Mouse (Mus musculus): ENCODE results near the gene Maml2. TPM values are rescaled to one million over a fixed set of nuclear protein-coding genes. Genes with fewer than 3 reads are reported as not detected.

The Maml2 gene
- polyA plus RNA-seq, 1 experiment from 2014 or later = 11.6 TPM

GRCm38 (mm10) chr9:13684327-13684934 lies 386.7 kb downstream of the Maml2 start:
- no peak for ATAC-seq (ENCODE audit: insufficient number of reproducible peaks, low FRiP score)
- no peaks in the 10 kb centered on the region for H3K27me3 ChIP-seq (replicated peaks)
- no peak overlapping the region for H3K4me2 ChIP-seq
- H3K36me3 ChIP-seq = no peaks in the 10 kb centered on the region
- H3K27ac ChIP-seq (ENCODE audit: poor library complexity, severe bottlenecking) = no peak overlapping the region
- peaks cover 26% of the 10 kb centered on the region for H3K4me1 ChIP-seq (replicated peaks)
- WGBS = 88% methylated on average over 6 of the region's 6 CpGs
- no peaks in the 10 kb centered on the region for H3K9me3 ChIP-seq (replicated peaks)
- no peak overlapping the region for H3K4me3 ChIP-seq
- no peak overlapping the region for H3K9ac ChIP-seq

GRCm38 (mm10) chr9:13686977-13687659 lies 389.4 kb downstream of the Maml2 start:
- no peak overlapping the region for H3K9ac ChIP-seq
- no peak overlapping the region for H3K27ac ChIP-seq (ENCODE audit: poor library complexity, severe bottlenecking)
- H3K9me3 ChIP-seq (replicated peaks) = no peaks in the 10 kb centered on the region
- ATAC-seq (ENCODE audit: insufficient number of reproducible peaks, low FRiP score) = no peak
- no peaks in the 10 kb centered on the region for H3K27me3 ChIP-seq (replicated peaks)
- no peaks in the 10 kb centered on the region for H3K36me3 ChIP-seq
- H3K4me1 ChIP-seq (replicated peaks) = peaks cover 32% of the 10 kb centered on the region
- no peak overlapping the region for H3K4me3 ChIP-seq
- no peak overlapping the region for H3K4me2 ChIP-seq
- 82% methylated on average over 19 of the region's 19 CpGs for WGBS

DNA sequence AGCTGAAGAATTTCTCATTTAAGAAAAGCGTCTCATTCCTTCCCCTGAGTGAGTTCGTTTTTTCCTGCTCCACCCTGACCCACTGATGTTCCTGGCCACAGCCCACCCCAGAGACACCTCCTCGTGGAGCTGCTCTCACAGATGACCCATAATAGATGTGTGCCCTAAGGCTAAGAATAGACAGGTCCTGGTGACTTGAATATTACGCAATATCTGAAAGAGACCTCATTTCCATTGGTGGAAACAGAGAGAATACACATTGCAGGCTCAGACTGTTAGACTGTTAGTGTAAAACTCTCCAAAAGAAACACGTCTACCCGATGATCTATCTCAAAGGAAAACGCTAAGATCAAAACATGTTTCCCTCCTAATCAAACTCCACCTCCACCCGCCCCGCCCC lies 391.2 kb downstream of the Maml2 start:
- no peak for ATAC-seq (ENCODE audit: insufficient number of reproducible peaks, low FRiP score)
- H3K4me3 ChIP-seq = no peak overlapping the region

DNA sequence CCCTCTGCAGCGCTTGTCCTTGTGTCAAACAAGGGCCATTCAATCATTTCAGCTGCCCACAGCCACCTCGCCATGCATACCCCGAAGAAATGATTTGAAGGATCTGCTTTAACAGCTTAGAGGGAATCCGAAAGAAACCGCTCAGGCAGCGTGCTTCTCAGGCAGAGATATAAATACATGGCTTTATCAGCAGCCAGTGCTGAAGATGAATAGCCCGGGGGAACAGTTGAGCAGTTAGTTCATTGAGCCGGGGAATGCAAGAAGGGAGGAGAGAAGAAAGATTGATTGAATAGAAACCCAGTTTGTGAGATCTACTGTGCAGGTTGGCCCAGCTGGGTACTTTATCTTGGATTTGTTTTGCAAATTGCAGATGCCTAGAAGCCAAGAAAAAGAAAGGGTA lies 392.6 kb downstream of the Maml2 start:
- no peak for ATAC-seq (ENCODE audit: insufficient number of reproducible peaks, low FRiP score)
- no peaks in the 10 kb centered on the region for H3K9me3 ChIP-seq (replicated peaks)
- H3K4me1 ChIP-seq (replicated peaks) = peaks cover 48% of the 10 kb centered on the region
- H3K9ac ChIP-seq = 0 out of 2 replicates have a peak overlapping the region, but pooled peaks have one; percentile 28
- peak overlapping the region; percentile 61 for H3K4me2 ChIP-seq
- 0 out of 2 replicates have a peak overlapping the region, but pooled peaks have one; percentile 20 for H3K4me3 ChIP-seq
- H3K36me3 ChIP-seq = no peaks in the 10 kb centered on the region
- 21% methylated on average over 8 of the region's 8 CpGs for WGBS
- no peak overlapping the region; the same call in 1 of the 2 replicates for H3K27ac ChIP-seq (ENCODE audit: poor library complexity, severe bottlenecking)
- no peaks in the 10 kb centered on the region for H3K27me3 ChIP-seq (replicated peaks)

More for the DNA sequence above, 391.2 kb downstream of the Maml2 start:
- 63% methylated on average over 9 of the region's 9 CpGs for WGBS
- Histone ChIP-seq H3K4me2 (no peak overlapping the region), H3K9ac (no peak overlapping the region), H3K9me3 (replicated peaks) (no peaks in the 10 kb centered on the region), H3K27me3 (replicated peaks) (no peaks in the 10 kb centered on the region), H3K36me3 (no peaks in the 10 kb centered on the region), H3K4me1 (replicated peaks) (peaks cover 36% of the 10 kb centered on the region), H3K27ac (ENCODE audit: poor library complexity, severe bottlenecking) (no peak overlapping the region)

- Histone ChIP-seq H3K36me3 (no peaks in the 10 kb centered on the region), H3K4me3 (no peak overlapping the region), H3K4me1 (replicated peaks) (peaks cover 39% of the 10 kb centered on the region), H3K27me3 (replicated peaks) (no peaks in the 10 kb centered on the region; the same call in 1 of the 2 replicates), H3K9me3 (replicated peaks) (no peaks in the 10 kb centered on the region), H3K4me2 (no peak overlapping the region), H3K9ac (no peak overlapping the region), H3K27ac (ENCODE audit: poor library complexity, severe bottlenecking) (no peak overlapping the region)
- no peak for ATAC-seq (ENCODE audit: insufficient number of reproducible peaks, low FRiP score)
- WGBS = 68% methylated on average over 3 of the region's 3 CpGs
Measured at GRCm38 (mm10) chr9:13693693-13694284, 396.0 kb downstream of the Maml2 start.

DNA sequence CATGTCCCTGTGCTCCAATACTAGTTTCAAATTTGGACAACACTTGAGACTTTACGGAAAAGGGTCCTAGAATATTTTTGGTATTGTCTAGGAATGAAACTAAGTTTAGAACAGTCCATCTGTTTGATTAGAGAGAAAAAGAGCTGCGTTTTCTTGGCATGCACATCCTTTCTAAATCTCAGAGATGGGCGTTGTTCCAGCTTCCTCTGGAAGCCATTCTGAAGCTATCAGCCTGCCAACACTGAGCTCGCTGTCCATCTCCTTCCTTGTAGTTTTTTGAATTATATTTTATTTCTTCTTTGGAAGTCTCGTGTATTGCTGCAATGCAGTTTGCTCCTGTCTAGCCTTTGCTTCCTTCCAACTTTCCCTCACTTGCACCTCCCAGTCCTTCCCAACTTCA lies 396.5 kb downstream of the Maml2 start:
- no peaks in the 10 kb centered on the region; the same call in 1 of the 2 replicates for H3K27me3 ChIP-seq (replicated peaks)
- peaks cover 34% of the 10 kb centered on the region for H3K4me1 ChIP-seq (replicated peaks)
- H3K36me3 ChIP-seq = no peaks in the 10 kb centered on the region
- no peaks in the 10 kb centered on the region for H3K9me3 ChIP-seq (replicated peaks)
- H3K4me3 ChIP-seq = no peak overlapping the region
- H3K9ac ChIP-seq = no peak overlapping the region
- WGBS = 36% methylated on average over 5 of the region's 5 CpGs
- no peak for ATAC-seq (ENCODE audit: insufficient number of reproducible peaks, low FRiP score)
- 0 out of 2 replicates have a peak overlapping the region, but pooled peaks have one; percentile 2 for H3K4me2 ChIP-seq
- no peak overlapping the region; the same call in 1 of the 2 replicates for H3K27ac ChIP-seq (ENCODE audit: poor library complexity, severe bottlenecking)

DNA sequence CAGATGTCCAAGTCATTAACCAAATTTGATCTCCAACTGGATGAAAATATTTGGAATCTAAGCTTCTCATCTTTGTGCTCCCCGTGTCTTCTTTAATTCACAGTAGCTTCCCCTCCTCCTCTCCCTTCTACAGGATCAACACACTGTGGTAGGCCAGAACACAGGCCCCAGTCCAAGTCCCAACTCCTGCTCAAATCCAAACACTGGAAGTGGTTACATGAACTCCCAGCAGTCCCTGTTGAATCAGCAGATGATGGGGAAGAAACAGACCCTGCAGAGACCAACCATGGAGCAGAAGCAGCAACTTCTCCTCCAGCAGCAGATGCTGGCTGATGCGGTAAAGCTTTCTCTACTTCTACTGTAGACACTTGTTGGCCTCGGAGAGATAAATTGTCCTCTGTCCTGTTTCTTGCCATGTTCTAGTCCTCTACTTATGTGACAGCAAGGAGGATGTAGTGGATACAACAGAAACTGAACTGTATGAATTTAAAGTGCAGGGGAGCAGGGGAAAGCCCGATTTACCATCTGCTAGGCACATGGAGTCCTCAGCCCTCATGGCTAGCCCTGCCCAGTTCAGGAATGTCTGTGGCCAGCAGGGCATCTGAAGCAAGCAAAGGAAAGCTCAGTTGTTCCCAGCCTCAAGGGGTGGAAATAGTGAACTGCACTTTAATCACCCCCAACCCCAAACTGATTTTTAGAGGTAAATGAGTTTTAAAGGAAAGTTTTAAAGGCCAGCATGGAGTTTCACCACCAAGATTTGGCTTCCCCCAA lies 399.5 kb downstream of the Maml2 start:
- H3K4me2 ChIP-seq = no peak overlapping the region
- H3K4me3 ChIP-seq = no peak overlapping the region
- H3K9ac ChIP-seq = no peak overlapping the region
- H3K36me3 ChIP-seq = 0 out of 2 replicates have a peak, but pooled peaks cover 2% of the 10 kb centered on the region
- H3K27ac ChIP-seq (ENCODE audit: poor library complexity, severe bottlenecking) = no peak overlapping the region
- 76% methylated on average over 4 of the region's 4 CpGs for WGBS
- no peak for ATAC-seq (ENCODE audit: insufficient number of reproducible peaks, low FRiP score)
- no peaks in the 10 kb centered on the region; the same call in 1 of the 2 replicates for H3K27me3 ChIP-seq (replicated peaks)
- peaks cover 31% of the 10 kb centered on the region for H3K4me1 ChIP-seq (replicated peaks)
- no peaks in the 10 kb centered on the region for H3K9me3 ChIP-seq (replicated peaks)

DNA sequence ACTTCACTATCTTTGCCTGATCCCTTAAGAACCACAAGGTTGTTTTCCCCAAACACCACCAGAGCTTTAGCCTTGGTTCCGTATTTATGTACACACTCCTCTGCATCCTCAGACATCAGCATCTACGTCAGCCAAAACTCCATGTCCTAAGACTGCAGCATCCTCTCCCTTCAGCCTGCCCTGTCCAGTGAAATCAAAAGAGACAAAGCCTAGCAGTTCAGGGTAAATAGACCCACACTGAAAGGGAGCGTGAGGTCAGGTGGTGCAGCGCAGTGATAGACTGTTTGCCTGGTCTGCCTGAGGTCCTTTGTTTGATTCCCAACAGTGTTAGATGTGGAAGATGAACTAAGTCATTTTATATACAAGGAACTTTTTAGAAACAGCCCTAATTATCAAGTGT lies 400.1 kb downstream of the Maml2 start:
- no peak overlapping the region for H3K4me3 ChIP-seq
- no peak overlapping the region for H3K9ac ChIP-seq
- H3K9me3 ChIP-seq (replicated peaks) = no peaks in the 10 kb centered on the region
- 88% methylated on average over 4 of the region's 4 CpGs for WGBS
- H3K4me1 ChIP-seq (replicated peaks) = peaks cover 37% of the 10 kb centered on the region
- H3K27me3 ChIP-seq (replicated peaks) = no peaks in the 10 kb centered on the region; the same call in 1 of the 2 replicates
- no peak for ATAC-seq (ENCODE audit: insufficient number of reproducible peaks, low FRiP score)
- 0 out of 2 replicates have a peak, but pooled peaks cover 4% of the 10 kb centered on the region for H3K36me3 ChIP-seq
- no peak overlapping the region for H3K27ac ChIP-seq (ENCODE audit: poor library complexity, severe bottlenecking)
- H3K4me2 ChIP-seq = no peak overlapping the region

DNA sequence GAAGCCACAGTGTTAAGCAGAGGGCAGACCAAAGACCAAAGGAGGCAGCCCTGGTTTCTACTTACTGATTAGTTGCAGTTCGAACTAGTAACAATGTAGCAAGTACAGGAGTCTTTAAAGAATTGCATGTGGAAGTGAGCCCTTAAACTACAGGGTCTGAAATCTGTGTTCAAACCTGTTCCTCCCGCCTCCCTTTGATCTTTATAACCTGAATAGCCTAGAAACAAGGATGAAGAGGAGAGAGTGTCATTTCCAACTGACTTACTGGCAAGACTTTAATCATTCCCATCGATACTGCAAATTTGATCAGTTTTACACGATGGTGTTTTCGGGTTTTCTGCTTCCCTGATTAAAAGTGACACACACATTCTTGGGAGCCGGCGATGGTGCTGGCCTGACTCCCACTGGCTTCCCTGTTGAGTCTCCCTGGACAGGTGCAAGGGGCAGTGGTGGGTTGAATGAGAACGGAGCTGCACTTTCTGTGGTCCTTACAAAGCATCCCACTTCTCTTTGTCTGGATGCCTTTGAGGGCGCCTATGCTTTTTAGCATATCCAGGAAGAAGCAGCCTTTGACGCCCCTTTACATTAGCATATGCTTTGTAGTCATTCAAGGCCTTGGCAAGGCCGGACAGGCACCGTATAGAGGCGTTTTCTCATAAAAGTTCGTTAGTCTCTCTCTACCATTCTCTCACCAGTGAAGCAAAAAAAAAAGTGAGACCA lies 401.5 kb downstream of the Maml2 start:
- H3K9me3 ChIP-seq (replicated peaks) = no peaks in the 10 kb centered on the region
- 0 out of 2 replicates have a peak, but pooled peaks cover 4% of the 10 kb centered on the region for H3K36me3 ChIP-seq
- no peak overlapping the region for H3K9ac ChIP-seq
- 68% methylated on average over 14 of the region's 14 CpGs for WGBS
- H3K4me1 ChIP-seq (replicated peaks) = peaks cover 45% of the 10 kb centered on the region
- H3K4me2 ChIP-seq = no peak overlapping the region
- no peaks in the 10 kb centered on the region; the same call in 1 of the 2 replicates for H3K27me3 ChIP-seq (replicated peaks)
- no peak for ATAC-seq (ENCODE audit: insufficient number of reproducible peaks, low FRiP score)
- no peak overlapping the region for H3K4me3 ChIP-seq
- H3K27ac ChIP-seq (ENCODE audit: poor library complexity, severe bottlenecking) = no peak overlapping the region

DNA sequence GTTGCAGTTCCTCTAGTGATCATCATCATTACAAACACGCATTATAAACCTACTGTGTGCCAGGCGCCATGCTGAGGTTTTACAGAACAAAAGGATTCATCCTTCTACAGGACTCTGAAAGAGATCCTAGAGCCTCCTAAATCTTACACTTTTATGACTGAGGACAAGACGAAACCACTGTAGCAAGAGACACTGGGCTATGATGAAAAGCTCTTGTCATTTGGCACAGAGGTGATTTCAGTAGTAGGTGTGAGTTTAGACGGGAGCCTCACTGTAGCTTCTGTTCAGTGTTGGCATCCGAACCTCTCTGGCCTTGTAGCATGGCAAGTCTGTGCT lies 402.0 kb downstream of the Maml2 start:
- Histone ChIP-seq H3K4me1 (replicated peaks) (peaks cover 43% of the 10 kb centered on the region), H3K4me2 (no peak overlapping the region), H3K4me3 (no peak overlapping the region), H3K9me3 (replicated peaks) (no peaks in the 10 kb centered on the region), H3K27me3 (replicated peaks) (no peaks in the 10 kb centered on the region; the same call in 1 of the 2 replicates), H3K27ac (ENCODE audit: poor library complexity, severe bottlenecking) (no peak overlapping the region), H3K9ac (no peak overlapping the region), H3K36me3 (0 out of 2 replicates have a peak, but pooled peaks cover 4% of the 10 kb centered on the region)
- WGBS = 77% methylated on average over 5 of the region's 5 CpGs
- no peak for ATAC-seq (ENCODE audit: insufficient number of reproducible peaks, low FRiP score)

Measured in heart, embryonic 12.5 days (tissue).